Mouse (Mus musculus): Measurements from ENCODE around the gene Syt11. TPM values are rescaled to one million over a fixed set of nuclear protein-coding genes. Genes with fewer than 3 reads are reported as not detected.

The Syt11 gene
- polyA plus RNA-seq, 1 experiment from 2014 or later: 1.3 TPM

- ATAC-seq (ENCODE audit: low read depth): no peak
Observed at GRCm38 (mm10) chr3:88762401-88762831, 12.5 kb downstream of the Syt11 start.

GRCm38 (mm10) chr3:88761619-88762018 lies 13.3 kb downstream of the Syt11 start:
- no peak overlapping the region for H3K9ac ChIP-seq
- no peaks in the 10 kb centered on the region for H3K27me3 ChIP-seq
- no peak overlapping the region for H3K4me3 ChIP-seq (replicated peaks)
- no peak for ATAC-seq (ENCODE audit: low read depth)
- 78% methylated on average over 19 of the region's 19 CpGs for WGBS (ENCODE audit: insufficient replicate concordance)
- no peak overlapping the region for H3K27ac ChIP-seq
- H3K4me1 ChIP-seq (replicated peaks): peaks cover 14% of the 10 kb centered on the region
- H3K36me3 ChIP-seq: no peaks in the 10 kb centered on the region
- H3K9me3 ChIP-seq (replicated peaks): no peaks in the 10 kb centered on the region
- DNase-seq: no peak
- no peak overlapping the region for H3K4me2 ChIP-seq

More at GRCm38 (mm10) chr3:88762401-88762831, 12.5 kb downstream of the Syt11 start:
- H3K4me3 ChIP-seq (replicated peaks): no peak overlapping the region
- no peaks in the 10 kb centered on the region for H3K9me3 ChIP-seq (replicated peaks)
- H3K4me2 ChIP-seq: no peak overlapping the region
- 54% methylated on average over 6 of the region's 6 CpGs for WGBS (ENCODE audit: insufficient replicate concordance)
- no peak overlapping the region for H3K27ac ChIP-seq
- no peak overlapping the region for H3K9ac ChIP-seq
- no peak for DNase-seq
- H3K27me3 ChIP-seq: no peaks in the 10 kb centered on the region
- H3K4me1 ChIP-seq (replicated peaks): peaks cover 14% of the 10 kb centered on the region
- no peaks in the 10 kb centered on the region for H3K36me3 ChIP-seq

GRCm38 (mm10) chr3:88758045-88758500 lies 16.9 kb downstream of the Syt11 start:
- WGBS (ENCODE audit: insufficient replicate concordance): 7% methylated on average over 5 of the region's 5 CpGs
- Histone ChIP-seq H3K4me1 (replicated peaks) (peaks cover 14% of the 10 kb centered on the region), H3K9me3 (replicated peaks) (no peaks in the 10 kb centered on the region), H3K27me3 (no peaks in the 10 kb centered on the region), H3K4me2 (peak overlapping the region; percentile 30), H3K27ac (0 out of 2 replicates have a peak overlapping the region, but pooled peaks have one; percentile 19), H3K4me3 (replicated peaks) (no peak overlapping the region), H3K9ac (peak overlapping the region; percentile 27; the same call in 1 of the 2 replicates), H3K36me3 (no peaks in the 10 kb centered on the region)
- DNase-seq: no peak
- peak; percentile 54; the same call in 1 of the 2 replicates for ATAC-seq (ENCODE audit: low read depth)

DNA sequence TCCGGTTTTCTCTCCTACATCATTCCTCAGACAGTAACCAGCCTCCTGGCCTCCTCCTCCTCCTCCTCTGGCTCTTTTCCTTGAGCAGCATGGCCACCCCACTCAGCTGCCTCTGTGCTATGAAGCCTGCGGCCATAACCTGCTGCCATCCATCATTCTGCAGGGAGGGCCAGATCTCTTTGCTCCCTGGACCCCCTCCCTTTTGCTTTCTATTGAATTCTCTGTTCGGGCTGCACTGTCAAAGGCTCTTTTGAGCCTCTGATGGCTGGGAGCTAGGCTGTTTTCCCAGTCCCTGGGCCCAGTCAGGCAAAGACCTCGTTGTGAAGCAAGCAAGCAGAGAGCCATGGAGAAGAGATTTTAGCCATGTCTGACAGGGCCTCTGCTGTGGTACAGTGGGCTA lies 18.7 kb downstream of the Syt11 start:
- ATAC-seq (ENCODE audit: low read depth) (no peak), DNase-seq (no peak)
- Histone ChIP-seq H3K4me1 (replicated peaks) (peaks cover 14% of the 10 kb centered on the region), H3K9me3 (replicated peaks) (no peaks in the 10 kb centered on the region), H3K27ac (no peak overlapping the region), H3K36me3 (no peaks in the 10 kb centered on the region), H3K4me2 (no peak overlapping the region), H3K9ac (no peak overlapping the region), H3K27me3 (no peaks in the 10 kb centered on the region), H3K4me3 (replicated peaks) (no peak overlapping the region)
- 45% methylated on average over 4 of the region's 4 CpGs for WGBS (ENCODE audit: insufficient replicate concordance)

DNA sequence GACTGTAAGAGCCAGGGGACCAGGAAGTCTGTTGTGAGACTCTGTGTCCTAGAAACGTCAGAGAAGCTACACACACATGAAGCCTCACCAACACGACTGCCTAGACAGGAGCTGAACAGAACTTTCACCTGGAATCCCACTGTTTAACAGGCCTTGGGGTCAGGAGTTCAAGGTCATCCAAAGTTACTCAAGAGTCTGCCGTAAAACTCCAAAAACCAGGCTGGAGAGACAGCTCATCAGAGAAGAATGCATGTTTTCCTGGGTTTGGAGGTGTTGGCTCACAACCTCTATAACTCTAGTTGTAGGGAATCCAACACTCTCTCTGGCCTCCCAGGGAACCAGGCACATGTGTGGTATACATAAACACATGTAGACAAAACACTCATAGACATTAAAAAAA lies 19.4 kb downstream of the Syt11 start:
- H3K9ac ChIP-seq: no peak overlapping the region
- no peak for DNase-seq
- no peak for ATAC-seq (ENCODE audit: low read depth)
- H3K36me3 ChIP-seq: no peaks in the 10 kb centered on the region
- no peak overlapping the region for H3K4me2 ChIP-seq
- no peak overlapping the region for H3K27ac ChIP-seq
- no peaks in the 10 kb centered on the region for H3K27me3 ChIP-seq
- H3K4me3 ChIP-seq (replicated peaks): no peak overlapping the region
- H3K4me1 ChIP-seq (replicated peaks): peaks cover 14% of the 10 kb centered on the region
- 56% methylated on average over 3 of the region's 3 CpGs for WGBS (ENCODE audit: insufficient replicate concordance)
- no peaks in the 10 kb centered on the region for H3K9me3 ChIP-seq (replicated peaks)

GRCm38 (mm10) chr3:88754283-88754682 lies 20.7 kb downstream of the Syt11 start:
- H3K27me3 ChIP-seq: no peaks in the 10 kb centered on the region
- ATAC-seq (ENCODE audit: low read depth) (no peak), DNase-seq (no peak)

DNA sequence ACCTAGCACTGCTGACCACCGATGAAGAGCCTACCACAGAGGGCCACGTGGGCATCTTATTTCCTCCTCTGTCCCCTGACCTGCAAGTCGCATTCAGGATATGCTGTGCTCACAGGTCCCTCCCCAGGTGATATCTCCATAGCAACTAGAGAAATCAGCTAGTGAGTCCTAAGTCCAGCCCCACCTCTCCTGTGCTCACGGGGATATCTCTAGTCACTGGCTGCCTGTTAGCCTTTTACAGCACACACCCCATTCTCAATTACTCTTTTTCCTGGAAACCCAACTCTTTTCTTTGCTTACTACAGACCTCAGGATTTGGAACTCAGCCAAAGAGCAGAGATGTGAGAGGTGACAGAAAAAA lies 28.1 kb downstream of the Syt11 start:
- H3K27me3 ChIP-seq: no peaks in the 10 kb centered on the region
- WGBS (ENCODE audit: insufficient replicate concordance): 38% methylated on average over 4 of the region's 4 CpGs
- H3K9me3 ChIP-seq (replicated peaks): 0 out of 2 replicates have a peak, but pooled peaks cover 5% of the 10 kb centered on the region
- H3K4me1 ChIP-seq (replicated peaks): peaks cover 7% of the 10 kb centered on the region
- ATAC-seq (ENCODE audit: low read depth): peak; percentile 71
- H3K4me3 ChIP-seq (replicated peaks): no peak overlapping the region
- H3K36me3 ChIP-seq: no peaks in the 10 kb centered on the region
- no peak for DNase-seq
- no peak overlapping the region for H3K27ac ChIP-seq
- no peak overlapping the region for H3K9ac ChIP-seq
- no peak overlapping the region for H3K4me2 ChIP-seq

More at GRCm38 (mm10) chr3:88754283-88754682, 20.7 kb downstream of the Syt11 start:
- Histone ChIP-seq H3K9ac (no peak overlapping the region), H3K27ac (no peak overlapping the region), H3K4me2 (no peak overlapping the region), H3K9me3 (replicated peaks) (no peaks in the 10 kb centered on the region), H3K36me3 (no peaks in the 10 kb centered on the region), H3K4me3 (replicated peaks) (no peak overlapping the region), H3K4me1 (replicated peaks) (peaks cover 14% of the 10 kb centered on the region)
- 31% methylated on average over 4 of the region's 4 CpGs for WGBS (ENCODE audit: insufficient replicate concordance)

- 73% methylated on average over 15 of the region's 15 CpGs for WGBS (ENCODE audit: insufficient replicate concordance)
Observed at GRCm38 (mm10) chr3:88746139-88746870, 28.7 kb downstream of the Syt11 start.

DNA sequence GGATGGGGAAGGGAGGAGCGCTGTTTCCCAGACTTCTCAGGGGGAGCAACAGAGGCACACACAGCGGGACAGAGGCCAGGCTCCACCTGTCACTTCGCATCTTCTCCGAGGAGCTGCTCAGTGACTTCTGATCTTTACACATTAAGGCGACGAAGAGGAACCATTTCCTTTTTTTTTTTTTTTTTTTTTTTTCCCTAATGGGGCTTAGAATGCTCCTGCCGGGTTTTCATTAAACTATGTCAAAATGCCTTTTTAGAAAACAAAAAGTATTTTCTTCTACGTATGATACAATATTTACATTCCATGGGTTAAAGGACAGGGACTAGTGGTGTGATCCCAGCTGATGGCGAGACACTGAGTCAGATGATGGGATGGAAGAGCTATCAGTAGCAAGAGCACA lies 29.4 kb downstream of the Syt11 start:
- DNase-seq (no peak), ATAC-seq (ENCODE audit: low read depth) (no peak)
- WGBS (ENCODE audit: insufficient replicate concordance): 74% methylated on average over 9 of the region's 9 CpGs
- Histone ChIP-seq H3K27ac (no peak overlapping the region), H3K9me3 (replicated peaks) (0 out of 2 replicates have a peak, but pooled peaks cover 5% of the 10 kb centered on the region), H3K4me1 (replicated peaks) (peaks cover 7% of the 10 kb centered on the region), H3K4me2 (no peak overlapping the region), H3K9ac (no peak overlapping the region), H3K4me3 (replicated peaks) (no peak overlapping the region), H3K27me3 (no peaks in the 10 kb centered on the region), H3K36me3 (no peaks in the 10 kb centered on the region)

More at GRCm38 (mm10) chr3:88746139-88746870, 28.7 kb downstream of the Syt11 start:
- Histone ChIP-seq H3K9ac (no peak overlapping the region), H3K9me3 (replicated peaks) (0 out of 2 replicates have a peak, but pooled peaks cover 5% of the 10 kb centered on the region), H3K4me3 (replicated peaks) (no peak overlapping the region), H3K27me3 (no peaks in the 10 kb centered on the region), H3K4me1 (replicated peaks) (peaks cover 7% of the 10 kb centered on the region), H3K4me2 (no peak overlapping the region), H3K36me3 (no peaks in the 10 kb centered on the region), H3K27ac (no peak overlapping the region)
- DNase-seq (no peak), ATAC-seq (ENCODE audit: low read depth) (no peak)

- H3K4me1 ChIP-seq (replicated peaks): no peaks in the 10 kb centered on the region
- H3K9me3 ChIP-seq (replicated peaks): no peaks in the 10 kb centered on the region
- H3K9ac ChIP-seq: no peak overlapping the region
- no peak overlapping the region for H3K27ac ChIP-seq
- 73% methylated on average over 3 of the region's 3 CpGs for WGBS (ENCODE audit: insufficient replicate concordance)
- H3K36me3 ChIP-seq: no peaks in the 10 kb centered on the region
- DNase-seq (no peak), ATAC-seq (ENCODE audit: low read depth) (no peak)
- no peaks in the 10 kb centered on the region for H3K27me3 ChIP-seq
- no peak overlapping the region for H3K4me3 ChIP-seq (replicated peaks)
- no peak overlapping the region for H3K4me2 ChIP-seq
Observed at GRCm38 (mm10) chr3:88740147-88740546, 34.8 kb downstream of the Syt11 start.

- no peak overlapping the region for H3K27ac ChIP-seq
- H3K27me3 ChIP-seq: no peaks in the 10 kb centered on the region
- 20% methylated on average over 3 of the region's 3 CpGs for WGBS (ENCODE audit: insufficient replicate concordance)
- ATAC-seq (ENCODE audit: low read depth) (0 out of 2 replicates have a peak, but pooled peaks have one; percentile 29), DNase-seq (peak; percentile 49)
- no peak overlapping the region for H3K9ac ChIP-seq
- no peaks in the 10 kb centered on the region for H3K4me1 ChIP-seq (replicated peaks)
- no peaks in the 10 kb centered on the region for H3K36me3 ChIP-seq
- H3K9me3 ChIP-seq (replicated peaks): no peaks in the 10 kb centered on the region
- H3K4me2 ChIP-seq: no peak overlapping the region
- no peak overlapping the region for H3K4me3 ChIP-seq (replicated peaks)
Observed at GRCm38 (mm10) chr3:88738641-88739040, 36.3 kb downstream of the Syt11 start.

- ATAC-seq (ENCODE audit: low read depth) (no peak), DNase-seq (no peak)
- Histone ChIP-seq H3K27me3 (no peaks in the 10 kb centered on the region), H3K4me3 (replicated peaks) (no peak overlapping the region), H3K9me3 (replicated peaks) (no peaks in the 10 kb centered on the region), H3K9ac (no peak overlapping the region), H3K4me1 (replicated peaks) (no peaks in the 10 kb centered on the region), H3K27ac (no peak overlapping the region), H3K4me2 (no peak overlapping the region), H3K36me3 (no peaks in the 10 kb centered on the region)
- WGBS (ENCODE audit: insufficient replicate concordance): 72% methylated on average over 2 of the region's 2 CpGs
Observed at GRCm38 (mm10) chr3:88736556-88736955, 38.4 kb downstream of the Syt11 start.

All from liver, embryonic 13.5 days (tissue).